Mouse (Mus musculus): ENCODE results near the gene Hmgn5. TPM values are rescaled to one million over a fixed set of nuclear protein-coding genes. Genes with fewer than 3 reads are reported as not detected.
A peak's percentile ranks its signal among the peaks of the same experiment; 100 is the strongest.

Gene Hmgn5
- polyA plus RNA-seq (2014; fragmentation: Nextera tagmentation; extraction: Ambion mirVana) = 16.6 and 16.9 TPM in 2 replicates

GRCm38 (mm10) chrX:109013283-109013682 lies at the start of gene Hmgn5:
Gene Hmgn5, minus strand, starts transcription at chrX:109013404.
- peak within 1 kb of the TSS; percentile 29; the same call in 1 of the 2 replicates for H3K27ac ChIP-seq (ENCODE audit: low read depth, low read length)
- WGBS = 21% methylated on average over 25 of the region's 25 CpGs
- H3K9ac ChIP-seq (ENCODE audit: low read length) = peak within 1 kb of the TSS; percentile 38
- no peaks in the 10 kb centered on the region for H3K36me3 ChIP-seq (ENCODE audit: control insufficient read depth, insufficient read depth, low read length)
- H3K27me3 ChIP-seq (ENCODE audit: control insufficient read depth, insufficient read depth, low read length) = no peaks in the 10 kb centered on the region
- ATAC-seq (ENCODE audit: insufficient read depth, low FRiP score, low TSS enrichment) (peak; percentile 98), DNase-seq (ENCODE audit: low spot score) (peak; percentile 88)
- H3K4me1 ChIP-seq (ENCODE audit: control insufficient read depth, insufficient read depth, low read length) = no peaks in the 10 kb centered on the region
- peak within 1 kb of the TSS; percentile 39 for H3K4me3 ChIP-seq (ENCODE audit: low read depth, low read length)
- H3K9me3 ChIP-seq (ENCODE audit: control insufficient read depth, low read length) = no peaks in the 10 kb centered on the region
- H3K4me2 ChIP-seq (ENCODE audit: low read depth) = peak within 1 kb of the TSS; percentile 49

GRCm38 (mm10) chrX:109047773-109048172 lies 34.6 kb upstream of the Hmgn5 start:
- H3K4me2 ChIP-seq (ENCODE audit: low read depth) = no peak overlapping the region
- no peak for DNase-seq (ENCODE audit: low spot score)
- no peaks in the 10 kb centered on the region for H3K36me3 ChIP-seq (ENCODE audit: control insufficient read depth, insufficient read depth, low read length)
- no peak overlapping the region for H3K4me3 ChIP-seq (ENCODE audit: low read depth, low read length)
- no peak for ATAC-seq (ENCODE audit: insufficient read depth, low FRiP score, low TSS enrichment)
- H3K27me3 ChIP-seq (ENCODE audit: control insufficient read depth, insufficient read depth, low read length) = no peaks in the 10 kb centered on the region
- H3K27ac ChIP-seq (ENCODE audit: low read depth, low read length) = no peak overlapping the region
- 65% methylated on average over 1 of the region's 1 CpGs for WGBS
- H3K9ac ChIP-seq (ENCODE audit: low read length) = no peak overlapping the region
- no peaks in the 10 kb centered on the region for H3K9me3 ChIP-seq (ENCODE audit: control insufficient read depth, low read length)
- H3K4me1 ChIP-seq (ENCODE audit: control insufficient read depth, insufficient read depth, low read length) = no peaks in the 10 kb centered on the region

DNA sequence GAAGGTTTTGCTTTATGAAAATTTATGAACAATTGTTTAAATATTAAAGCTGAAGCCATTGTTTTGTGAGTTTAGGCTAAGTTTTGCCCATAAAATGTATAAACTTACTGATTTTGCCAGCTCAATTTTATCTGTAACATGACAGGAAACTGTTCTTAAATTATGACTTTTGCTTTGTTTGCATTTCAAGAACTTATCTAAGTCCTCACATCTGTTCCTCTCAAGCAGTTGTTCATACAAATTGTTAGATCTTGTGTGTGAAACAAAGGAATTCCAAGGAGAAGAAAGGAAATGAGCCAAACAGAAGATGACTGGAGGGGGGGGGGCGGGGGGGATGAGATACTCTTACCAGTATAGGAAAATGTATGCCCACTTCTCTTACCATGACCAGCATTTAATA lies 13.0 kb upstream of the Hmgn5 start:
- WGBS = 80% methylated on average over 1 of the region's 1 CpGs

GRCm38 (mm10) chrX:109020858-109021257 lies 7.7 kb upstream of the Hmgn5 start:
- Histone ChIP-seq H3K4me3 (ENCODE audit: low read depth, low read length) (no peak overlapping the region), H3K9ac (ENCODE audit: low read length) (no peak overlapping the region), H3K4me2 (ENCODE audit: low read depth) (no peak overlapping the region), H3K9me3 (ENCODE audit: control insufficient read depth, low read length) (no peaks in the 10 kb centered on the region), H3K27ac (ENCODE audit: low read depth, low read length) (no peak overlapping the region), H3K4me1 (ENCODE audit: control insufficient read depth, insufficient read depth, low read length) (no peaks in the 10 kb centered on the region), H3K27me3 (ENCODE audit: control insufficient read depth, insufficient read depth, low read length) (no peaks in the 10 kb centered on the region), H3K36me3 (ENCODE audit: control insufficient read depth, insufficient read depth, low read length) (no peaks in the 10 kb centered on the region)
- DNase-seq (ENCODE audit: low spot score) = no peak
- WGBS = 67% methylated on average over 2 of the region's 2 CpGs
- ATAC-seq (ENCODE audit: insufficient read depth, low FRiP score, low TSS enrichment) = no peak

More for the DNA sequence above, 13.0 kb upstream of the Hmgn5 start:
- Histone ChIP-seq H3K4me3 (ENCODE audit: low read depth, low read length) (no peak overlapping the region), H3K4me2 (ENCODE audit: low read depth) (no peak overlapping the region), H3K9me3 (ENCODE audit: control insufficient read depth, low read length) (no peaks in the 10 kb centered on the region), H3K27ac (ENCODE audit: low read depth, low read length) (no peak overlapping the region), H3K4me1 (ENCODE audit: control insufficient read depth, insufficient read depth, low read length) (no peaks in the 10 kb centered on the region), H3K27me3 (ENCODE audit: control insufficient read depth, insufficient read depth, low read length) (no peaks in the 10 kb centered on the region), H3K9ac (ENCODE audit: low read length) (no peak overlapping the region), H3K36me3 (ENCODE audit: control insufficient read depth, insufficient read depth, low read length) (no peaks in the 10 kb centered on the region)
- DNase-seq (ENCODE audit: low spot score) (no peak), ATAC-seq (ENCODE audit: insufficient read depth, low FRiP score, low TSS enrichment) (no peak)

GRCm38 (mm10) chrX:109014166-109014565 lies 962 bp upstream of the Hmgn5 start:
- Histone ChIP-seq H3K4me3 (ENCODE audit: low read depth, low read length) (no peak overlapping the region; the same call in 1 of the 2 replicates), H3K9ac (ENCODE audit: low read length) (peak overlapping the region; percentile 29; the same call in 1 of the 2 replicates), H3K36me3 (ENCODE audit: control insufficient read depth, insufficient read depth, low read length) (no peaks in the 10 kb centered on the region), H3K27ac (ENCODE audit: low read depth, low read length) (no peak overlapping the region), H3K9me3 (ENCODE audit: control insufficient read depth, low read length) (no peaks in the 10 kb centered on the region), H3K4me2 (ENCODE audit: low read depth) (peak overlapping the region; percentile 49), H3K27me3 (ENCODE audit: control insufficient read depth, insufficient read depth, low read length) (no peaks in the 10 kb centered on the region), H3K4me1 (ENCODE audit: control insufficient read depth, insufficient read depth, low read length) (no peaks in the 10 kb centered on the region)
- 42% methylated on average over 4 of the region's 4 CpGs for WGBS
- DNase-seq (ENCODE audit: low spot score) = no peak
- ATAC-seq (ENCODE audit: insufficient read depth, low FRiP score, low TSS enrichment) = no peak

GRCm38 (mm10) chrX:109013686-109014085 lies 482 bp upstream of the Hmgn5 start:
- Histone ChIP-seq H3K9me3 (ENCODE audit: control insufficient read depth, low read length) (no peaks in the 10 kb centered on the region), H3K4me3 (ENCODE audit: low read depth, low read length) (peak overlapping the region; percentile 39), H3K4me2 (ENCODE audit: low read depth) (peak overlapping the region; percentile 49), H3K4me1 (ENCODE audit: control insufficient read depth, insufficient read depth, low read length) (no peaks in the 10 kb centered on the region), H3K36me3 (ENCODE audit: control insufficient read depth, insufficient read depth, low read length) (no peaks in the 10 kb centered on the region), H3K27me3 (ENCODE audit: control insufficient read depth, insufficient read depth, low read length) (no peaks in the 10 kb centered on the region), H3K9ac (ENCODE audit: low read length) (peak overlapping the region; percentile 29; the same call in 1 of the 2 replicates), H3K27ac (ENCODE audit: low read depth, low read length) (no peak overlapping the region)
- ATAC-seq (ENCODE audit: insufficient read depth, low FRiP score, low TSS enrichment) (peak; percentile 60), DNase-seq (ENCODE audit: low spot score) (peak; percentile 42)
- 19% methylated on average over 17 of the region's 17 CpGs for WGBS

GRCm38 (mm10) chrX:109012371-109013031 lies 703 bp downstream of the Hmgn5 start:
- Histone ChIP-seq H3K27ac (ENCODE audit: low read depth, low read length) (peak overlapping the region; percentile 29; the same call in 1 of the 2 replicates), H3K27me3 (ENCODE audit: control insufficient read depth, insufficient read depth, low read length) (no peaks in the 10 kb centered on the region), H3K9ac (ENCODE audit: low read length) (peak overlapping the region; percentile 38), H3K4me3 (ENCODE audit: low read depth, low read length) (peak overlapping the region; percentile 39), H3K4me1 (ENCODE audit: control insufficient read depth, insufficient read depth, low read length) (no peaks in the 10 kb centered on the region), H3K9me3 (ENCODE audit: control insufficient read depth, low read length) (no peaks in the 10 kb centered on the region), H3K36me3 (ENCODE audit: control insufficient read depth, insufficient read depth, low read length) (no peaks in the 10 kb centered on the region), H3K4me2 (ENCODE audit: low read depth) (peak overlapping the region; percentile 31)
- WGBS = 20% methylated on average over 23 of the region's 23 CpGs
- DNase-seq (ENCODE audit: low spot score) (peak; percentile 66), ATAC-seq (ENCODE audit: insufficient read depth, low FRiP score, low TSS enrichment) (peak; percentile 73)

- WGBS = 39% methylated on average over 13 of the region's 13 CpGs
- Histone ChIP-seq H3K4me1 (ENCODE audit: control insufficient read depth, insufficient read depth, low read length) (no peaks in the 10 kb centered on the region), H3K27me3 (ENCODE audit: control insufficient read depth, insufficient read depth, low read length) (no peaks in the 10 kb centered on the region), H3K9ac (ENCODE audit: low read length) (no peak overlapping the region), H3K36me3 (ENCODE audit: control insufficient read depth, insufficient read depth, low read length) (no peaks in the 10 kb centered on the region), H3K27ac (ENCODE audit: low read depth, low read length) (no peak overlapping the region), H3K4me2 (ENCODE audit: low read depth) (peak overlapping the region; percentile 31), H3K4me3 (ENCODE audit: low read depth, low read length) (peak overlapping the region; percentile 39), H3K9me3 (ENCODE audit: control insufficient read depth, low read length) (no peaks in the 10 kb centered on the region)
- DNase-seq (ENCODE audit: low spot score) (no peak), ATAC-seq (ENCODE audit: insufficient read depth, low FRiP score, low TSS enrichment) (no peak)
These were observed 1.5 kb downstream of the Hmgn5 start for GRCm38 (mm10) chrX:109011611-109012185.

- no peak for ATAC-seq (ENCODE audit: insufficient read depth, low FRiP score, low TSS enrichment)
- H3K36me3 ChIP-seq (ENCODE audit: control insufficient read depth, insufficient read depth, low read length) = no peaks in the 10 kb centered on the region
- H3K4me2 ChIP-seq (ENCODE audit: low read depth) = no peak overlapping the region
- no peaks in the 10 kb centered on the region for H3K4me1 ChIP-seq (ENCODE audit: control insufficient read depth, insufficient read depth, low read length)
- H3K9me3 ChIP-seq (ENCODE audit: control insufficient read depth, low read length) = no peaks in the 10 kb centered on the region
- DNase-seq (ENCODE audit: low spot score) = no peak
- H3K27ac ChIP-seq (ENCODE audit: low read depth, low read length) = no peak overlapping the region
- WGBS = 75% methylated on average over 4 of the region's 4 CpGs
- no peaks in the 10 kb centered on the region for H3K27me3 ChIP-seq (ENCODE audit: control insufficient read depth, insufficient read depth, low read length)
- no peak overlapping the region for H3K9ac ChIP-seq (ENCODE audit: low read length)
- H3K4me3 ChIP-seq (ENCODE audit: low read depth, low read length) = no peak overlapping the region
These were observed 11.9 kb downstream of the Hmgn5 start for GRCm38 (mm10) chrX:109001277-109001676.
